Mouse (Mus musculus) intestine, postnatal 0 days (tissue): Measurements from ENCODE around the gene Rgl1. TPM values are rescaled to one million over a fixed set of nuclear protein-coding genes. Genes with fewer than 3 reads are reported as not detected.
"Not testable (repeated sequence)": the region's sequence is repeated elsewhere in the genome, so short reads cannot be mapped to it uniquely, and the experiment has no call there.

Experiments used
- ATAC-seq: fragments of 200-750 bp; cut with Nextera tagmentation; 2 replicates; pipeline ENCODE4 v1.8.0; 2017; ENCODE audit warnings: mild to moderate bottlenecking, moderate TSS enrichment, moderate library complexity
- H3K27ac ChIP-seq: fragments of 300-500 bp; sonication (generic); 2 replicates; pipeline ENCODE4 v1.5.1; 2014; ENCODE audit warnings: mild to moderate bottlenecking, low read depth, low read length, moderate library complexity
- H3K27me3 ChIP-seq: fragments of 300-500 bp; sonication (generic); replicated peaks from 2 replicates; pipeline ENCODE4 v1.6.1; 2014; ENCODE audit warnings: low read length, mixed read lengths; ENCODE audit not compliant: control insufficient read depth, insufficient read depth
- H3K36me3 ChIP-seq: fragments of 300-500 bp; sonication (generic); 2 replicates; pipeline ENCODE4 v1.6.1; 2014; ENCODE audit warnings: mild to moderate bottlenecking, moderate library complexity; ENCODE audit not compliant: control insufficient read depth, insufficient read depth
- H3K4me1 ChIP-seq: fragments of 300-500 bp; sonication (generic); replicated peaks from 2 replicates; pipeline ENCODE4 v1.6.1; 2014; ENCODE audit warnings: antibody characterized with exemption, low read length, mixed read lengths; ENCODE audit not compliant: control insufficient read depth, insufficient read depth
- H3K4me2 ChIP-seq: fragments of 300-500 bp; sonication (generic); replicated peaks from 2 replicates; pipeline ENCODE4 v1.6.1; 2014; ENCODE audit warnings: low read depth, mild to moderate bottlenecking, moderate library complexity
- H3K4me3 ChIP-seq: fragments of 300-500 bp; sonication (generic); 2 replicates; pipeline ENCODE4 v1.5.1; 2014; ENCODE audit warnings: low read depth, low read length
- H3K9ac ChIP-seq: fragments of 300-500 bp; sonication (generic); 2 replicates; pipeline ENCODE4 v1.6.1; 2014; ENCODE audit warnings: mild to moderate bottlenecking, low read depth, low read length
- H3K9me3 ChIP-seq: fragments of 300-500 bp; sonication (generic); 2 replicates; pipeline ENCODE4 v1.6.1; 2016; ENCODE audit warnings: mixed run types; ENCODE audit not compliant: control insufficient read depth
- CTCF ChIP-seq: sonication (generic); IDR thresholded peaks from 2 replicates; pipeline ENCODE4 v1.5.1; 2016; ENCODE audit warnings: low read depth, mild to moderate bottlenecking, control low read depth, antibody characterized with exemption, moderate library complexity
- WGBS: fragments of 180-500 bp; shearing (Covaris S2); extraction: QIAGEN DNeasy Blood & Tissue Kit; methylation state at CpG from one replicate; pipeline ENCODE4 v1.1.7; 2014; 5-methylcytosine and 5-hydroxymethylcytosine counted together
- polyA plus RNA-seq: library from polyadenylated mRNA; unstranded; fragments of >200 nt; fragmentation: Nextera tagmentation; extraction: Ambion mirVana; gene quantifications from 2 replicates; pipeline ENCODE4 v1.2.1, GENCODE M21; 2015

Rgl1 gene
- polyA plus RNA-seq, 1 experiment from 2014 or later = 39.4 TPM

GRCm38 (mm10) chr1:152650856-152651494 lies 115.2 kb downstream of the Rgl1 start:
- Histone ChIP-seq H3K27ac (no peak overlapping the region), H3K27me3 (no peaks in the 10 kb centered on the region), H3K9me3 (no peaks in the 10 kb centered on the region), H3K4me1 (no peaks in the 10 kb centered on the region), H3K9ac (no peak overlapping the region), H3K4me2 (no peak overlapping the region), H3K36me3 (no peaks in the 10 kb centered on the region), H3K4me3 (no peak overlapping the region)
- 90% methylated on average over 6 of the region's 6 CpGs for WGBS
- TF ChIP-seq CTCF = no peak
- ATAC-seq = no peak

GRCm38 (mm10) chr1:152648052-152648451 lies 118.1 kb downstream of the Rgl1 start:
- no peak overlapping the region for H3K9ac ChIP-seq
- no peaks in the 10 kb centered on the region for H3K4me1 ChIP-seq
- no peak for ATAC-seq
- no peak for TF ChIP-seq CTCF
- no peak overlapping the region for H3K27ac ChIP-seq
- no peaks in the 10 kb centered on the region for H3K36me3 ChIP-seq
- WGBS = 82% methylated on average over 5 of the region's 5 CpGs
- no peaks in the 10 kb centered on the region for H3K9me3 ChIP-seq
- H3K4me3 ChIP-seq = no peak overlapping the region
- no peaks in the 10 kb centered on the region for H3K27me3 ChIP-seq
- H3K4me2 ChIP-seq = no peak overlapping the region

- WGBS = 84% methylated on average over 8 of the region's 10 CpGs
- not testable (repeated sequence) for H3K9ac ChIP-seq, H3K4me2 ChIP-seq, ATAC-seq, H3K27ac ChIP-seq, H3K9me3 ChIP-seq, H3K27me3 ChIP-seq, H3K4me1 ChIP-seq, H3K36me3 ChIP-seq, H3K4me3 ChIP-seq
Observed at GRCm38 (mm10) chr1:152642207-152642606, 123.9 kb downstream of the Rgl1 start.

DNA sequence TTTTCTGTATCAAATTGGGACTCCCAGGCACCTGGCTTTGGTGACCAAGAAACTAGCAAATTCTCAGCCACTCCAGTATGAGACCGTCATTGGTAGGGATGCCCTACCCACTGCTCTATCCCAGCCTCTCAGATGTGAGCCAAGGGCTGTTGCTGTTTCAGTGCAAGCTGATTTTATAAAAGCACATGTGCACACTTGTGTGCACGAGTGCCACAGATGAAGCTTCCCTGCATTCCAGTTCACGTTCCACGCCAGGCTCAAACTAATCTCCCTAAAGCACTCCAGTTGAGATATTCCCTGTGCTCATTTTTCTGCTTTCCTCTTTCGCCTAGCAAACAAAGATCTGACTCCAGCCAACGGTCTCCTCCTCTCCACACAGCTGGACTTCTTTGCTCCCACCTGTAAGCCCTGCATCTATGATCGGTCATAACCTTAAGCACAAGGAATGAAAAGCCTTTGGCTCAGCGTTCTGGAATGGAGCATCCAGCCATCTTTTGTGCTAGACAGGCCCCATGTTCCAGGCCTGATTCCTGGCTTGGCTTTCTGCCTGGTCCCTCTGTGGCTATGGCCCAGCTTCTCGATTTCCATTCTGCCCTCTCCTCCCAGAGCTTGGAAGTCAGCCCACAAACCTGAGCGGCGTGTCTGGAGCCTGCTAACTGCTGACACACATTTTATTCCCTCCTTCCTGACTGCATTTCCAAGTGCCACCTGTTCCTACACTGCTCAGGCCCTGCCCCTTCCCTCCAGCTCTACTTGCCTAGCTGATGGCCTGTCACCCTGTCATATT lies 125.8 kb downstream of the Rgl1 start:
- Histone ChIP-seq H3K9me3 (no peaks in the 10 kb centered on the region), H3K27ac (no peak overlapping the region; the same call in 1 of the 2 replicates), H3K27me3 (no peaks in the 10 kb centered on the region), H3K4me2 (no peak overlapping the region), H3K4me3 (no peak overlapping the region), H3K9ac (no peak overlapping the region), H3K36me3 (no peaks in the 10 kb centered on the region), H3K4me1 (no peaks in the 10 kb centered on the region)
- ATAC-seq = 0 out of 2 replicates have a peak, but pooled peaks have one; percentile 25
- no peak for TF ChIP-seq CTCF
- WGBS = 58% methylated on average over 11 of the region's 11 CpGs

- Histone ChIP-seq H3K36me3 (no peaks in the 10 kb centered on the region), H3K4me3 (no peak overlapping the region), H3K4me2 (no peak overlapping the region), H3K9me3 (no peaks in the 10 kb centered on the region), H3K27ac (no peak overlapping the region), H3K9ac (no peak overlapping the region), H3K27me3 (no peaks in the 10 kb centered on the region), H3K4me1 (no peaks in the 10 kb centered on the region)
- TF ChIP-seq CTCF = no peak
- no peak for ATAC-seq
- 85% methylated on average over 7 of the region's 7 CpGs for WGBS
Observed at GRCm38 (mm10) chr1:152639344-152639743, 126.8 kb downstream of the Rgl1 start.

- Histone ChIP-seq H3K4me3 (no peak overlapping the region), H3K4me2 (no peak overlapping the region), H3K27ac (no peak overlapping the region), H3K27me3 (no peaks in the 10 kb centered on the region), H3K4me1 (no peaks in the 10 kb centered on the region), H3K9me3 (no peaks in the 10 kb centered on the region), H3K9ac (no peak overlapping the region), H3K36me3 (no peaks in the 10 kb centered on the region)
- 81% methylated on average over 5 of the region's 5 CpGs for WGBS
- ATAC-seq = no peak
- TF ChIP-seq CTCF = no peak
Observed at GRCm38 (mm10) chr1:152634638-152635037, 131.5 kb downstream of the Rgl1 start.
